Mouse (Mus musculus): ENCODE measurements at regions not wholly inside any gene's neighbourhood (a gene's known extent, or its start where the extent isn't known, plus 50 kb on each side); places are given as distances from the start of the nearest gene placed in this dataset. TPM values are rescaled to one million over a fixed set of nuclear protein-coding genes. Genes with fewer than 3 reads are reported as not detected.

DNA sequence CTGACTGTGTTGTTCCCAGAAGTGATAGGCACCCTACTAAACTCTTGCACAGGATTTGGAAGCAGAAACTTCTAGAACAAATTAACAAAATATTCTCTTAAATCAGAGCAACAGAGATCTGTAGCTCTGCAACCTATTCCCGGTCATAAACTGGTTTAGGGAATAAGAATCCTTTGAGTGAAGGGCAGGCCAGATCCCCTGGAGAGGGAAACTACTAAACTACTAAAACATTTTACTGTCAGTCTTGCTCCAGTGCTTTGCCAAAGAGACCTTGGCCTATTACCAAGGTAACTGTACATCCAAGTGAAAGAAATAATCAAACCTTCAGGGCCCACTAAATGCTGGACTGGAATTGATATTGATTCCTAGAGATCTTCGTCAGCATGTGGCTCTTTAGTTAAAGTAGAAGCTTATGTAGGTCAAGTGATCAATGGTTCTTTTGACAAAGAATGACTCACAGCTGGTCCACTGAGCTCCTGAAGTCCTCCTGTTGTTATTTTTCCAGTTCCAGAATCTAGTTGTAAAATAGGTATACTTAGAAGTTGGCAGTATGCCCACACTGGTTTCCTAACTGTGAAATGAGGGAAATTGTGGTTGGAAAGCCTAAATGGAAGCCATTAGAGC is 91.6 kb upstream of the Slc24a2 start:
- H3K36me3 ChIP-seq, result no peaks in the 10 kb centered on the region
- WGBS, result 81% methylated on average over 2 of the region's 2 CpGs
- H3K27me3 ChIP-seq (ENCODE audit: low read depth, poor library complexity, severe bottlenecking), result no peaks in the 10 kb centered on the region
- DNase-seq (ENCODE audit: low spot score), result no peak
- no peak overlapping the region for H3K27ac ChIP-seq (replicated peaks)
- no peaks in the 10 kb centered on the region for H3K4me1 ChIP-seq
- no peaks in the 10 kb centered on the region for H3K9me3 ChIP-seq (replicated peaks)
- no peak overlapping the region for H3K4me3 ChIP-seq

DNA sequence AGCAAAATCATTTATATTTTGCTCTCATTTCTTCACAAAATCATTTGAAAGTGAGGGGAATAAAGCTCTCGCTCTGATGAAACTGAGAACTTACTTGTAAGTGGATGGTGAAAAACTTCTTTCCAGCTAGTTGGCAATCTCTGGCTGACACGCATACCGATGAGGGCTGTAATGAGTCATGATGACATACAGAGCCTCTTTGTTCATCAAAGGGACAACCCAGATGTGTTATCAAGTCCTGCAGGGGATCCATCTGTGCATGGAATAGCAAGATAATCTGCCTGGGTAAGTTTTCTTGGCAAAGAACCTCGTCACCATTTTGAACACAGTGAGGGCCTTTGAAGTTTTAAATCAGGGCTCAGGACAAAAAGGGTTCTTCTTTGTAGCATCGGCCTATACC is 67.9 kb upstream of the Slc24a2 start:
- H3K9me3 ChIP-seq (replicated peaks), result no peaks in the 10 kb centered on the region
- H3K27ac ChIP-seq (replicated peaks), result no peak overlapping the region
- H3K36me3 ChIP-seq, result no peaks in the 10 kb centered on the region
- H3K27me3 ChIP-seq (ENCODE audit: low read depth, poor library complexity, severe bottlenecking), result no peaks in the 10 kb centered on the region
- no peak for DNase-seq (ENCODE audit: low spot score)
- no peak overlapping the region for H3K4me3 ChIP-seq
- WGBS, result 77% methylated on average over 5 of the region's 5 CpGs
- no peaks in the 10 kb centered on the region for H3K4me1 ChIP-seq

DNA sequence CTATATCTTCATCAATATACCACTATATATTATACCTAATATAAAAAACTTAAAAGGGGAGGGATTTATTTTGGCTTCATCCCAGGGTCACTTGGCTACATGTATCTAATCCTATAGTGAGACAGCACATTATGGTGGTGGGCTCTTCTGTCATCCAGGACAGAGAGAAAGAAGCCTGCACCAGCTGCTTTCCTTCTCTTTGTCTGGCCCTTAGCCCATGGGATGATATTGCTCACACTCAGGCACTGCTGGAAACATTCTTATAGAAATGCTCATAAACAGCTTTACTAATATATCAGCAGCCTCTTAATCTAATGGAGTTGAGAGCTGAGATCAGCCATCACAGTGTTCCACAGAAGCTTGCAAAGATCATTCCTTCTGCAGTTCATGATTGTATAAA is 64.3 kb upstream of the Slc24a2 start:
- Histone ChIP-seq H3K27me3 (ENCODE audit: low read depth, poor library complexity, severe bottlenecking) (no peaks in the 10 kb centered on the region), H3K27ac (replicated peaks) (no peak overlapping the region), H3K9me3 (replicated peaks) (no peaks in the 10 kb centered on the region), H3K4me1 (no peaks in the 10 kb centered on the region), H3K4me3 (no peak overlapping the region), H3K36me3 (no peaks in the 10 kb centered on the region)
- DNase-seq (ENCODE audit: low spot score), result no peak

Small RNA genes in the stretch of these regions (microRNA-seq; reads per million reads assigned to microRNA genes)
- not detected for gene Gm23154
